Mouse (Mus musculus) hindbrain, embryonic 10.5 days (tissue): ENCODE measurements around the gene Dram1. TPM values are rescaled to one million over a fixed set of nuclear protein-coding genes. Genes with fewer than 3 reads are reported as not detected.

Experiments used
- DNase-seq: peaks from one replicate; pipeline ENCODE4 v3.0.0-alpha.2; 2017; ENCODE audit warnings: low spot score
- H3K27ac ChIP-seq: fragments of 300-500 bp; sonication (generic); 2 replicates; pipeline ENCODE4 v1.5.1; 2016; ENCODE audit warnings: mild to moderate bottlenecking, moderate library complexity
- H3K27me3 ChIP-seq: fragments of 300-500 bp; sonication (generic); 2 replicates; pipeline ENCODE4 v1.6.1; 2016; ENCODE audit warnings: mild to moderate bottlenecking; ENCODE audit not compliant: poor library complexity, insufficient read depth, severe bottlenecking
- H3K36me3 ChIP-seq: fragments of 300-500 bp; sonication (generic); 2 replicates; pipeline ENCODE4 v1.6.1; 2016; ENCODE audit warnings: mild to moderate bottlenecking, moderate library complexity
- H3K4me1 ChIP-seq: fragments of 300-500 bp; sonication (generic); replicated peaks from 2 replicates; pipeline ENCODE4 v1.6.1; 2016; ENCODE audit warnings: mild to moderate bottlenecking
- H3K4me3 ChIP-seq: fragments of 300-500 bp; sonication (generic); 2 replicates; pipeline ENCODE4 v1.5.1; 2016; ENCODE audit warnings: mild to moderate bottlenecking, moderate library complexity
- H3K9me3 ChIP-seq: fragments of 300-500 bp; sonication (generic); 2 replicates; pipeline ENCODE4 v1.6.1; 2016; ENCODE audit warnings: mild to moderate bottlenecking, moderate library complexity
- WGBS: fragments of 180-500 bp; shearing (Covaris S2); methylation state at CpG from one replicate; pipeline ENCODE4 v1.1.7; 2016; 5-methylcytosine and 5-hydroxymethylcytosine counted together
- polyA plus RNA-seq: library from polyadenylated mRNA; unstranded; fragments of >200 nt; fragmentation: Nextera tagmentation; extraction: Ambion mirVana; gene quantifications from 2 replicates; pipeline ENCODE4 v1.2.1, GENCODE M21; 2016

Gene Dram1
- polyA plus RNA-seq, 1 experiment from 2014 or later, result 0.35 TPM

- H3K9me3 ChIP-seq, result peaks cover 8% of the 10 kb centered on the region; the same call in 1 of the 2 replicates
- no peaks in the 10 kb centered on the region for H3K4me1 ChIP-seq
- H3K27ac ChIP-seq, result no peak overlapping the region
- H3K27me3 ChIP-seq, result no peaks in the 10 kb centered on the region
- WGBS, result 87% methylated on average over 6 of the region's 6 CpGs
- H3K4me3 ChIP-seq, result no peak overlapping the region
- H3K36me3 ChIP-seq, result no peaks in the 10 kb centered on the region
- DNase-seq, result no peak
Observed at GRCm38 (mm10) chr10:88295091-88295490, 83.8 kb downstream of the Dram1 start.

GRCm38 (mm10) chr10:88288061-88288460, 90.8 kb downstream of the Dram1 start:
- no peak for DNase-seq
- H3K27me3 ChIP-seq, result no peaks in the 10 kb centered on the region
- no peaks in the 10 kb centered on the region for H3K36me3 ChIP-seq
- no peaks in the 10 kb centered on the region for H3K9me3 ChIP-seq
- no peak overlapping the region for H3K27ac ChIP-seq
- WGBS, result 90% methylated on average over 10 of the region's 10 CpGs
- H3K4me3 ChIP-seq, result no peak overlapping the region
- H3K4me1 ChIP-seq, result no peaks in the 10 kb centered on the region

- no peak overlapping the region for H3K4me3 ChIP-seq
- no peaks in the 10 kb centered on the region for H3K36me3 ChIP-seq
- no peak for DNase-seq
- H3K27me3 ChIP-seq, result no peaks in the 10 kb centered on the region
- no peaks in the 10 kb centered on the region for H3K4me1 ChIP-seq
- H3K27ac ChIP-seq, result no peak overlapping the region
- 76% methylated on average over 8 of the region's 8 CpGs for WGBS
- H3K9me3 ChIP-seq, result no peaks in the 10 kb centered on the region
Observed at GRCm38 (mm10) chr10:88287261-88287660, 91.6 kb downstream of the Dram1 start.

- Histone ChIP-seq H3K4me3 (no peak overlapping the region), H3K4me1 (no peaks in the 10 kb centered on the region), H3K36me3 (no peaks in the 10 kb centered on the region), H3K27me3 (no peaks in the 10 kb centered on the region), H3K27ac (no peak overlapping the region), H3K9me3 (no peaks in the 10 kb centered on the region)
- DNase-seq, result no peak
- 92% methylated on average over 4 of the region's 4 CpGs for WGBS
Observed at GRCm38 (mm10) chr10:88284343-88284990, 94.4 kb downstream of the Dram1 start.

GRCm38 (mm10) chr10:88281699-88282098, 97.2 kb downstream of the Dram1 start:
- WGBS, result 85% methylated on average over 3 of the region's 3 CpGs
- H3K4me1 ChIP-seq, result no peaks in the 10 kb centered on the region
- H3K27me3 ChIP-seq, result no peaks in the 10 kb centered on the region
- DNase-seq, result no peak
- no peaks in the 10 kb centered on the region for H3K36me3 ChIP-seq
- no peaks in the 10 kb centered on the region for H3K9me3 ChIP-seq
- H3K27ac ChIP-seq, result no peak overlapping the region
- no peak overlapping the region for H3K4me3 ChIP-seq

GRCm38 (mm10) chr10:88274045-88274444, 104.8 kb downstream of the Dram1 start:
- Histone ChIP-seq H3K27ac (no peak overlapping the region), H3K27me3 (no peaks in the 10 kb centered on the region), H3K9me3 (no peaks in the 10 kb centered on the region), H3K4me1 (no peaks in the 10 kb centered on the region), H3K4me3 (no peak overlapping the region), H3K36me3 (no peaks in the 10 kb centered on the region)
- no peak for DNase-seq
- 83% methylated on average over 5 of the region's 5 CpGs for WGBS

Other genes with a start within 250 kb of the Dram1 start
- gene Parpbp, start 232.1 kb downstream of the Dram1 start, polyA plus RNA-seq, result 11.3 and 12.8 TPM in 2 replicates
- gene Nup37, start 232.1 kb downstream of the Dram1 start, polyA plus RNA-seq, result 98.0 and 102 TPM in 2 replicates
- gene Washc3, start 178.0 kb downstream of the Dram1 start, polyA plus RNA-seq, result 47.0 and 51.1 TPM in 2 replicates
- gene Gnptab, start 52 bp upstream of the Dram1 start, polyA plus RNA-seq, result 8.7 and 9.5 TPM in 2 replicates
- not detected in 2 replicates for gene Sycp3, start 80.5 kb upstream of the Dram1 start, polyA plus RNA-seq
- gene Chpt1, start 125.0 kb upstream of the Dram1 start, polyA plus RNA-seq, result 11.2 and 11.8 TPM in 2 replicates
- gene Mybpc1, start 226.1 kb upstream of the Dram1 start, polyA plus RNA-seq, result 4.8 and 6.8 TPM in 2 replicates